Mouse (Mus musculus): Measurements from ENCODE around the gene Sod2. TPM values are rescaled to one million over a fixed set of nuclear protein-coding genes. Genes with fewer than 3 reads are reported as not detected.
"Not testable (repeated sequence)": the region's sequence is repeated elsewhere in the genome, so short reads cannot be mapped to it uniquely, and the experiment has no call there.

Sod2 gene
- polyA plus RNA-seq, 1 experiment: 98.5 TPM

GRCm38 (mm10) chr17:13006984-13007383 is 338 bp downstream of the Sod2 start:
- peak overlapping the region; percentile 57; the same call in 1 of the 2 replicates for H3K4me3 ChIP-seq (ENCODE audit: low read depth, low read length)
- TF ChIP-seq POLR2A (IDR thresholded peaks at IDR 0.05; ENCODE audit: insufficient read depth, low read length): no peak
- TF ChIP-seq CTCF (IDR thresholded peaks at IDR 0.05; ENCODE audit: low read depth, low read length): no peak
- TF ChIP-seq EP300 (IDR thresholded peaks at IDR 0.05; ENCODE audit: insufficient read depth, low read depth, low read length): no peak
- no peaks in the 10 kb centered on the region for H3K27me3 ChIP-seq (ENCODE audit: control insufficient read depth, insufficient read depth, low read length, poor library complexity, severe bottlenecking)
- H3K4me1 ChIP-seq (ENCODE audit: control insufficient read depth, insufficient read depth, low read length): no peaks in the 10 kb centered on the region
- H3K27ac ChIP-seq (ENCODE audit: insufficient read depth, low read length): peak overlapping the region; percentile 35; the same call in 1 of the 2 replicates
- peaks cover 9% of the 10 kb centered on the region for H3K36me3 ChIP-seq (ENCODE audit: control insufficient read depth, insufficient read depth, low read length, poor library complexity, severe bottlenecking)
- H3K9me3 ChIP-seq (replicated peaks; ENCODE audit: control insufficient read depth, insufficient read depth, low read length, poor library complexity, severe bottlenecking): no peaks in the 10 kb centered on the region
- H3K9ac ChIP-seq (ENCODE audit: low read depth, poor library complexity, severe bottlenecking): peak overlapping the region; percentile 34

- Histone ChIP-seq H3K27ac (ENCODE audit: insufficient read depth, low read length) (no peak overlapping the region), H3K9me3 (replicated peaks; ENCODE audit: control insufficient read depth, insufficient read depth, low read length, poor library complexity, severe bottlenecking) (no peaks in the 10 kb centered on the region)
These were observed 1.2 kb downstream of the Sod2 start for GRCm38 (mm10) chr17:13007730-13008425.

GRCm38 (mm10) chr17:13008528-13008927 is 1.9 kb downstream of the Sod2 start:
- TF ChIP-seq CTCF (IDR thresholded peaks at IDR 0.05; ENCODE audit: low read depth, low read length) (no peak), POLR2A (IDR thresholded peaks at IDR 0.05; ENCODE audit: insufficient read depth, low read length) (no peak), EP300 (IDR thresholded peaks at IDR 0.05; ENCODE audit: insufficient read depth, low read depth, low read length) (no peak)
- Histone ChIP-seq H3K36me3 (ENCODE audit: control insufficient read depth, insufficient read depth, low read length, poor library complexity, severe bottlenecking) (peaks cover 18% of the 10 kb centered on the region), H3K4me1 (ENCODE audit: control insufficient read depth, insufficient read depth, low read length) (no peaks in the 10 kb centered on the region), H3K9me3 (replicated peaks; ENCODE audit: control insufficient read depth, insufficient read depth, low read length, poor library complexity, severe bottlenecking) (no peaks in the 10 kb centered on the region), H3K4me3 (ENCODE audit: low read depth, low read length) (peak overlapping the region; percentile 90), H3K27me3 (ENCODE audit: control insufficient read depth, insufficient read depth, low read length, poor library complexity, severe bottlenecking) (no peaks in the 10 kb centered on the region), H3K9ac (ENCODE audit: low read depth, poor library complexity, severe bottlenecking) (peak overlapping the region; percentile 65), H3K27ac (ENCODE audit: insufficient read depth, low read length) (no peak overlapping the region)

More at GRCm38 (mm10) chr17:13007730-13008425, 1.2 kb downstream of the Sod2 start:
- Histone ChIP-seq H3K4me1 (ENCODE audit: control insufficient read depth, insufficient read depth, low read length) (no peaks in the 10 kb centered on the region), H3K9ac (ENCODE audit: low read depth, poor library complexity, severe bottlenecking) (peak overlapping the region; percentile 65), H3K27me3 (ENCODE audit: control insufficient read depth, insufficient read depth, low read length, poor library complexity, severe bottlenecking) (no peaks in the 10 kb centered on the region), H3K4me3 (ENCODE audit: low read depth, low read length) (peak overlapping the region; percentile 90), H3K36me3 (ENCODE audit: control insufficient read depth, insufficient read depth, low read length, poor library complexity, severe bottlenecking) (peaks cover 13% of the 10 kb centered on the region)
- TF ChIP-seq POLR2A (IDR thresholded peaks at IDR 0.05; ENCODE audit: insufficient read depth, low read length) (peak; percentile 82), CTCF (IDR thresholded peaks at IDR 0.05; ENCODE audit: low read depth, low read length) (no peak), EP300 (IDR thresholded peaks at IDR 0.05; ENCODE audit: insufficient read depth, low read depth, low read length) (peak; percentile 79; the same call in 1 of the 2 replicates)

GRCm38 (mm10) chr17:13009887-13010286 is 3.2 kb downstream of the Sod2 start:
- peaks cover 28% of the 10 kb centered on the region for H3K36me3 ChIP-seq (ENCODE audit: control insufficient read depth, insufficient read depth, low read length, poor library complexity, severe bottlenecking)
- H3K27ac ChIP-seq (ENCODE audit: insufficient read depth, low read length): no peak overlapping the region
- no peak overlapping the region for H3K9ac ChIP-seq (ENCODE audit: low read depth, poor library complexity, severe bottlenecking)
- H3K27me3 ChIP-seq (ENCODE audit: control insufficient read depth, insufficient read depth, low read length, poor library complexity, severe bottlenecking): no peaks in the 10 kb centered on the region
- H3K4me1 ChIP-seq (ENCODE audit: control insufficient read depth, insufficient read depth, low read length): no peaks in the 10 kb centered on the region
- H3K9me3 ChIP-seq (replicated peaks; ENCODE audit: control insufficient read depth, insufficient read depth, low read length, poor library complexity, severe bottlenecking): no peaks in the 10 kb centered on the region
- H3K4me3 ChIP-seq (ENCODE audit: low read depth, low read length): no peak overlapping the region
- TF ChIP-seq EP300 (IDR thresholded peaks at IDR 0.05; ENCODE audit: insufficient read depth, low read depth, low read length) (no peak), POLR2A (IDR thresholded peaks at IDR 0.05; ENCODE audit: insufficient read depth, low read length) (no peak), CTCF (IDR thresholded peaks at IDR 0.05; ENCODE audit: low read depth, low read length) (no peak)

- Histone ChIP-seq H3K27me3 (ENCODE audit: control insufficient read depth, insufficient read depth, low read length, poor library complexity, severe bottlenecking) (no peaks in the 10 kb centered on the region), H3K36me3 (ENCODE audit: control insufficient read depth, insufficient read depth, low read length, poor library complexity, severe bottlenecking) (peaks cover 42% of the 10 kb centered on the region), H3K4me1 (ENCODE audit: control insufficient read depth, insufficient read depth, low read length) (no peaks in the 10 kb centered on the region), H3K4me3 (ENCODE audit: low read depth, low read length) (no peak overlapping the region), H3K9me3 (replicated peaks; ENCODE audit: control insufficient read depth, insufficient read depth, low read length, poor library complexity, severe bottlenecking) (no peaks in the 10 kb centered on the region), H3K9ac (ENCODE audit: low read depth, poor library complexity, severe bottlenecking) (no peak overlapping the region), H3K27ac (ENCODE audit: insufficient read depth, low read length) (no peak overlapping the region)
- no peak for TF ChIP-seq EP300 (IDR thresholded peaks at IDR 0.05; ENCODE audit: insufficient read depth, low read depth, low read length)
- no peak for TF ChIP-seq POLR2A (IDR thresholded peaks at IDR 0.05; ENCODE audit: insufficient read depth, low read length)
- TF ChIP-seq CTCF (IDR thresholded peaks at IDR 0.05; ENCODE audit: low read depth, low read length): no peak
These were observed 6.7 kb downstream of the Sod2 start for GRCm38 (mm10) chr17:13013316-13013715.

GRCm38 (mm10) chr17:13036627-13037192 is 30.1 kb downstream of the Sod2 start:
- H3K9me3 ChIP-seq (replicated peaks; ENCODE audit: control insufficient read depth, insufficient read depth, low read length, poor library complexity, severe bottlenecking); H3K27me3 ChIP-seq (ENCODE audit: control insufficient read depth, insufficient read depth, low read length, poor library complexity, severe bottlenecking); H3K4me3 ChIP-seq (ENCODE audit: low read depth, low read length); H3K36me3 ChIP-seq (ENCODE audit: control insufficient read depth, insufficient read depth, low read length, poor library complexity, severe bottlenecking); H3K9ac ChIP-seq (ENCODE audit: low read depth, poor library complexity, severe bottlenecking); H3K4me1 ChIP-seq (ENCODE audit: control insufficient read depth, insufficient read depth, low read length); H3K27ac ChIP-seq (ENCODE audit: insufficient read depth, low read length): not testable (repeated sequence)
